Mouse (Mus musculus): ENCODE results near the gene Enpp6.

DNA sequence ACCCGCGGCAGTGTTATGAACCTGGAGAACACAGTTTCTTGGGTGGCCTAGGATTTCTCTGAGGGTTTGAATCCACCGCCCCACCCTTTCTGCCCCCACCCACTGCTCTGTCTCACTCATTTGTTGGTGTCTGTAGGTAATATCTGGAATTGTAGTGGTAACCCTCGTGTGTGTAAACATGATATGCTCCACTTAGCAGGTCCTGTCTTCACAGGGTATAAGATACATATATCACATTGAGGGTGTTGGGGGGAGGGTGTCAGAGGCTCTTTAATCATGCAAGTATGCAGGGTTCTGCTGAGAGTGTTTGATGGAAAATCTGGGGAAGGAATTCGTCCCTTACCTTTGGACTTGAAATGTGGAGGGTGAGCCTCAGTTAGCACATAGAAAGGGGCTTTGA is 149.4 kb downstream of the Enpp6 start:
- TF ChIP-seq CTCF (IDR thresholded peaks at IDR 0.05; ENCODE audit: borderline replicate concordance, insufficient read depth, low read length) (no peak), POLR2A (IDR thresholded peaks at IDR 0.05; ENCODE audit: low read depth, low read length) (no peak)
